Mouse (Mus musculus): ENCODE measurements around the gene 2410004B18Rik. TPM values are rescaled to one million over a fixed set of nuclear protein-coding genes. Genes with fewer than 3 reads are reported as not detected.

The 2410004B18Rik gene
- total RNA-seq, 2 experiments from 2014 or later = 37.1 to 38.2 TPM

Other genes starting within 250 kb of the 2410004B18Rik start
- gene Ddah1, start 179.3 kb upstream of the 2410004B18Rik start, total RNA-seq (2021) = 10 to 100 TPM; 51.9 to 53.8 TPM
- 10 to 100 TPM; 13.0 to 13.7 TPM for gene Bcl10, start 15.2 kb upstream of the 2410004B18Rik start, total RNA-seq (2021)
- gene Syde2, start 49.9 kb downstream of the 2410004B18Rik start, total RNA-seq (2021) = 1 to 10 TPM; 3.6 to 4.2 TPM
- gene Wdr63, start 170.1 kb downstream of the 2410004B18Rik start, total RNA-seq (2021) = 1 to 10 TPM; 1.1 TPM
- not detected for gene Mcoln3, start 179.4 kb downstream of the 2410004B18Rik start, total RNA-seq (2021)
- gene Mcoln2, start 211.8 kb downstream of the 2410004B18Rik start, total RNA-seq (2021) = not detected

Measured in layer of hippocampus, adult 18-20 months (tissue).